Mouse (Mus musculus) neural tube, embryonic 12.5 days (tissue): Measurements from ENCODE around the gene Fam222a. TPM values are rescaled to one million over a fixed set of nuclear protein-coding genes. Genes with fewer than 3 reads are reported as not detected.

ENCODE experiments used
- ATAC-seq: fragments of 200-750 bp; cut with Nextera tagmentation; 2 replicates; pipeline ENCODE4 v1.8.0; 2017; ENCODE audit warnings: low read depth, mild to moderate bottlenecking, moderate TSS enrichment, moderate library complexity; ENCODE audit not compliant: low FRiP score
- H3K27ac ChIP-seq: fragments of 300-500 bp; sonication (generic); 2 replicates; pipeline ENCODE4 v1.5.1; 2016
- H3K27me3 ChIP-seq: fragments of 300-500 bp; sonication (generic); replicated peaks from 2 replicates; pipeline ENCODE4 v1.6.1; 2016; ENCODE audit warnings: mild to moderate bottlenecking
- H3K36me3 ChIP-seq: fragments of 300-500 bp; sonication (generic); 2 replicates; pipeline ENCODE4 v1.6.1; 2016; ENCODE audit warnings: mild to moderate bottlenecking
- H3K4me1 ChIP-seq: fragments of 300-500 bp; sonication (generic); 2 replicates; pipeline ENCODE4 v1.6.1; 2016
- H3K4me2 ChIP-seq: fragments of 300-500 bp; sonication (generic); replicated peaks from 2 replicates; pipeline ENCODE4 v1.6.1; 2016; ENCODE audit warnings: mild to moderate bottlenecking
- H3K4me3 ChIP-seq: fragments of 300-500 bp; sonication (generic); 2 replicates; pipeline ENCODE4 v1.5.1; 2016
- H3K9ac ChIP-seq: fragments of 300-500 bp; sonication (generic); 2 replicates; pipeline ENCODE4 v1.6.1; 2016; ENCODE audit warnings: mild to moderate bottlenecking
- H3K9me3 ChIP-seq: fragments of 300-500 bp; sonication (generic); 2 replicates; pipeline ENCODE4 v1.6.1; 2016; ENCODE audit warnings: mild to moderate bottlenecking
- WGBS: fragments of 180-500 bp; shearing (Covaris S2); methylation state at CpG from one replicate; pipeline ENCODE4 v1.1.7; 2016; 5-methylcytosine and 5-hydroxymethylcytosine counted together
- polyA plus RNA-seq: library from polyadenylated mRNA; unstranded; fragments of >200 nt; fragmentation: Nextera tagmentation; extraction: Ambion mirVana; gene quantifications from 2 replicates; pipeline ENCODE4 v1.2.1, GENCODE M21; 2016

Fam222a gene
- polyA plus RNA-seq, 1 experiment from 2014 or later: 8.0 TPM

DNA sequence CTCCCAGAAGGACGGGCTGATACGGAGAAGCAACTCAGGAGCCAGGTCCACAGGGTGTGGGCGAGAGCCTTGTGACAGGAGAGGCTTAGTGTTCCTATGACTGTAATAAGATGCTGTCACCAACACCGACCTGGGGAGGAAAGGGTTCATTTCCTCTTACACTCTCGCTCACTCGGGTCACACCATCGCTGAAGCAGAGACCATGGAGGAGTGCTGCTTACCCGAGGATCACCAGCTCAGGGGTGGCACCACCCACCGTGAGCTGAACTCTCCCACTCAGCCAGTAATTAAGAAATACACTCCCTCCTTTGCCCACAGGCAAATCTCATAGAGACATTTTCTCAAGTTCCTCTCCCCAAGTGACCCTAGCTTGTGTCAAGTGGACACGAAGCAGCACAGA, 20.6 kb downstream of the Fam222a start:
- H3K27me3 ChIP-seq: no peaks in the 10 kb centered on the region
- no peaks in the 10 kb centered on the region for H3K9me3 ChIP-seq
- H3K4me3 ChIP-seq: no peak overlapping the region
- no peak for ATAC-seq
- H3K36me3 ChIP-seq: no peaks in the 10 kb centered on the region
- H3K9ac ChIP-seq: 0 out of 2 replicates have a peak overlapping the region, but pooled peaks have one; percentile 14
- peaks cover 92% of the 10 kb centered on the region for H3K4me1 ChIP-seq
- H3K4me2 ChIP-seq: peak overlapping the region; percentile 10; the same call in 1 of the 2 replicates
- H3K27ac ChIP-seq: no peak overlapping the region
- whole genome bisulfite sequencing: 51% methylated on average over 10 of the region's 10 CpGs

- Histone ChIP-seq H3K4me2 (peak overlapping the region; percentile 10), H3K9ac (0 out of 2 replicates have a peak overlapping the region, but pooled peaks have one; percentile 14), H3K36me3 (no peaks in the 10 kb centered on the region), H3K4me1 (peaks cover 92% of the 10 kb centered on the region), H3K9me3 (no peaks in the 10 kb centered on the region), H3K4me3 (no peak overlapping the region), H3K27ac (0 out of 2 replicates have a peak overlapping the region, but pooled peaks have one; percentile 9), H3K27me3 (no peaks in the 10 kb centered on the region)
- 40% methylated on average over 6 of the region's 6 CpGs for WGBS
- no peak; the same call in 1 of the 2 replicates for ATAC-seq
Measured at GRCm38 (mm10) chr5:114589026-114589425, 21.2 kb downstream of the Fam222a start.

- peaks cover 92% of the 10 kb centered on the region for H3K4me1 ChIP-seq
- 0 out of 2 replicates have a peak overlapping the region, but pooled peaks have one; percentile 9 for H3K27ac ChIP-seq
- H3K36me3 ChIP-seq: peaks cover 3% of the 10 kb centered on the region; the same call in 1 of the 2 replicates
- no peak overlapping the region for H3K4me3 ChIP-seq
- H3K9me3 ChIP-seq: no peaks in the 10 kb centered on the region
- H3K9ac ChIP-seq: 0 out of 2 replicates have a peak overlapping the region, but pooled peaks have one; percentile 3
- H3K4me2 ChIP-seq: peak overlapping the region; percentile 10; the same call in 1 of the 2 replicates
- no peaks in the 10 kb centered on the region for H3K27me3 ChIP-seq
- ATAC-seq: no peak
- 23% methylated on average over 2 of the region's 2 CpGs for WGBS
Measured at GRCm38 (mm10) chr5:114589454-114589853, 21.6 kb downstream of the Fam222a start.

- no peak overlapping the region for H3K27ac ChIP-seq
- H3K4me2 ChIP-seq: 0 out of 2 replicates have a peak overlapping the region, but pooled peaks have one; percentile 14
- 75% methylated on average over 17 of the region's 17 CpGs for WGBS
- peaks cover 89% of the 10 kb centered on the region for H3K4me1 ChIP-seq
- H3K27me3 ChIP-seq: no peaks in the 10 kb centered on the region
- H3K4me3 ChIP-seq: no peak overlapping the region
- 0 out of 2 replicates have a peak overlapping the region, but pooled peaks have one; percentile 3 for H3K9ac ChIP-seq
- ATAC-seq: no peak
- no peaks in the 10 kb centered on the region for H3K9me3 ChIP-seq
- peaks cover 11% of the 10 kb centered on the region; the same call in 1 of the 2 replicates for H3K36me3 ChIP-seq
Measured at GRCm38 (mm10) chr5:114590043-114590913, 22.5 kb downstream of the Fam222a start.

GRCm38 (mm10) chr5:114591151-114591561, 23.3 kb downstream of the Fam222a start:
- Histone ChIP-seq H3K27ac (no peak overlapping the region), H3K9ac (0 out of 2 replicates have a peak overlapping the region, but pooled peaks have one; percentile 8), H3K27me3 (no peaks in the 10 kb centered on the region), H3K4me3 (no peak overlapping the region), H3K4me1 (peaks cover 82% of the 10 kb centered on the region), H3K4me2 (peak overlapping the region; percentile 14; the same call in 1 of the 2 replicates), H3K9me3 (no peaks in the 10 kb centered on the region), H3K36me3 (peaks cover 12% of the 10 kb centered on the region; the same call in 1 of the 2 replicates)
- no peak for ATAC-seq
- WGBS: 46% methylated on average over 15 of the region's 15 CpGs

DNA sequence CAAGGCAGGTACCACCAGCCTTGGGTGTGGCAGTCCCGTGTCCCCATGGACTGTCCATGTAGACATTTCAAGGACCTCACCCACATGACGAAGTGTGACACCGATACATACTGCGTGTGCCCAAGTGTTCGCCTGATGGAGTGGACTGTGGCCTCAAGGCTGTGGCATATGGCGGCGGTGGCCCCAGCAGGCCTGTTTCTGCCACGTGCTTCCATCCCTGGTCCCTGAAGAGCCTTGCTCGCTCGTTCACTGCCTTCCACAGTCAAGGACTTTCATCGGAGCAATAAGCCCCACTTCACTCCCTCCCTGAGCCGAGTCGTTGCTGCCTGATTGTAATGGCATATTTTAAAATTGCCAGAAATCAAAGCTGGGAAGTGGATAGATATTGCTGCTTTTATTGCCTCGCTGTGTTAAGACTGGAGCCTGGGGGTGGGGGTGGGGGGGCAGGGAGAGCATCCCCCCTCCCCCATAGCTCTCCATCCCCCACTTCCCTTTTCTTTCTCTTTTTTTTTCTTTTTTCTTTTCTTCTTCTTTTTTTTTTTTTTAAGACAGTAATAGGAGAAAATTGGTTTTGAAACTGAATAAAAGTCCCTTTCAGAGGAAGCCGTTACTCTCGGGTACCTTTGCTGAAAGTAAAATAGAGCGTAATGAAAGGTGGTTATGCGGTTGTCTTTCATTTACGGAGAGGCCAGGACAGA, 24.8 kb downstream of the Fam222a start:
- Histone ChIP-seq H3K27ac (no peak overlapping the region), H3K9ac (no peak overlapping the region)

GRCm38 (mm10) chr5:114593161-114593821, 25.5 kb downstream of the Fam222a start:
- Histone ChIP-seq H3K4me1 (peaks cover 78% of the 10 kb centered on the region), H3K27me3 (no peaks in the 10 kb centered on the region), H3K9ac (0 out of 2 replicates have a peak overlapping the region, but pooled peaks have one; percentile 13), H3K4me2 (no peak overlapping the region; the same call in 1 of the 2 replicates), H3K27ac (no peak overlapping the region), H3K9me3 (no peaks in the 10 kb centered on the region), H3K36me3 (peaks cover 12% of the 10 kb centered on the region; the same call in 1 of the 2 replicates), H3K4me3 (no peak overlapping the region)
- no peak for ATAC-seq
- WGBS: 63% methylated on average over 12 of the region's 12 CpGs

More for the DNA sequence above, 24.8 kb downstream of the Fam222a start:
- Histone ChIP-seq H3K4me2 (peak overlapping the region; percentile 7; the same call in 1 of the 2 replicates), H3K4me1 (peaks cover 84% of the 10 kb centered on the region), H3K27me3 (no peaks in the 10 kb centered on the region), H3K9me3 (no peaks in the 10 kb centered on the region), H3K4me3 (no peak overlapping the region), H3K36me3 (peaks cover 12% of the 10 kb centered on the region; the same call in 1 of the 2 replicates)
- WGBS: 47% methylated on average over 19 of the region's 19 CpGs
- no peak for ATAC-seq

DNA sequence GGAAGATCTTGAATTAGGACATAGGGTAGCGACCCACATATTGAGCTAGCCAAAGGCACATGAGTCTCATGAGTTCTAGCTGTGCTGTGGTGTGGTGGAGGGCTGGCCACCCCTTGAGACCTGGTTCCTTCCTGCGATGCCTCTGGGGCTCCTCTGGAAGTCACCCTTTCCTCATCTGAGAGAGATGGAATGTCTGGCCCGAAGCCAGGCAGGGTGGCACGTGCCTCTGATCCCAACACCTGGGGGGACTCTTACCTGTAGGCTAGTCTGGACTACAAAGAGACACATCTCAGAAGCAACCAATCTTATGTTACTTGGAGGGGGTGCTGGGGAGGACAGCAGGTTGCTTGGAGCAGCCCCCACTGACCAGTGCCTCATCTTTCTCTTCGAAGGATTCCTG, 26.1 kb downstream of the Fam222a start:
- Histone ChIP-seq H3K4me3 (no peak overlapping the region), H3K9me3 (no peaks in the 10 kb centered on the region), H3K9ac (no peak overlapping the region), H3K4me2 (0 out of 2 replicates have a peak overlapping the region, but pooled peaks have one; percentile 5), H3K4me1 (peaks cover 71% of the 10 kb centered on the region), H3K27me3 (no peaks in the 10 kb centered on the region), H3K27ac (no peak overlapping the region), H3K36me3 (peaks cover 12% of the 10 kb centered on the region; the same call in 1 of the 2 replicates)
- ATAC-seq: no peak
- WGBS: 92% methylated on average over 5 of the region's 5 CpGs

DNA sequence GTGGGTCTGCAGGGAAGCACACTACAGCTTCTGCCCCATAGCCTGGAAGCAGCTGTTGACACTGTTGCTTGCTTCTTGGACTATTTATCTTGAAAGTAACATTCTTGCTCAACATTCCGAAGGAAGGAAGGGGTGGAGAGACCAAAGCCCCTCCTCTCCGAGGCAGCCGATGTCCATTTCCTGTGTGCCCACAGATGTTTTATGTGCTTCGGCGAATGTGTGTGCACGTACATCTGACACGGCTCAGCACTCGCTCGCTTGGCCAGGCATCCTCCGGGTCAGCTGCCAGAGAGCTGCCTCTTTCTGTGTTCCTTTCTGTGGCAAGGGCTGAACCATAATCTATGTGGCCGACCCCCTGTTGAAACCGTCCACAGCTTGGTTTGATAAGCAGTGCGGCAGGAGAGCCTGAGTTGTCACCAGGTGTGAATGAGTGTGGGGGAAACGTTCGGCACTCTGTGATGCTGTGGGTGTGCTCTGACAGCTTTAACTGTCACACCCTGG, 27.0 kb downstream of the Fam222a start:
- Histone ChIP-seq H3K4me3 (no peak overlapping the region), H3K9me3 (no peaks in the 10 kb centered on the region), H3K9ac (no peak overlapping the region), H3K27me3 (no peaks in the 10 kb centered on the region), H3K36me3 (peaks cover 12% of the 10 kb centered on the region; the same call in 1 of the 2 replicates), H3K4me2 (0 out of 2 replicates have a peak overlapping the region, but pooled peaks have one; percentile 5), H3K4me1 (peaks cover 63% of the 10 kb centered on the region), H3K27ac (no peak overlapping the region)
- 75% methylated on average over 15 of the region's 15 CpGs for WGBS
- no peak for ATAC-seq

DNA sequence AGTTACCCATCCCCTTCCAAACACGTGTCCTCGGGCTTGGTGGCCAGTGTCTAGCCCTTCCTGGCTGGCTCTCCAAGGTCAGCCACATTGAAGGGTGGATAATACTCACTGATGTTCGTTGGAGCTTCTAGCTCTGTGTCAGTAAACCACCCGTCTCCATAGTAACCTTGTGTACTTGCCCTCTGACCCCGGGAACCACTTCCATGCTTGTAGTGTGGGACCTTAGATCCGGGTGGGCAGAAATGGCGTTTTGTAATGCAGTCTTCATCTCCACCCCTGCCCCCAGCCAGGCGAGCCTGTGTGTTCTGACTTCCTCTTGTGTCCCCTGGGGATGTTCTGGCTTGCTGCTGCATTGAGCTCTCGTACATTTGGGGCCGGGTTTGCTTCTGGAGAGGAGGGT, 28.8 kb downstream of the Fam222a start:
- peaks cover 45% of the 10 kb centered on the region for H3K4me1 ChIP-seq
- H3K36me3 ChIP-seq: peaks cover 12% of the 10 kb centered on the region; the same call in 1 of the 2 replicates
- H3K27ac ChIP-seq: no peak overlapping the region
- no peak overlapping the region for H3K9ac ChIP-seq
- 0 out of 2 replicates have a peak overlapping the region, but pooled peaks have one; percentile 10 for H3K4me2 ChIP-seq
- 25% methylated on average over 10 of the region's 10 CpGs for whole genome bisulfite sequencing
- no peaks in the 10 kb centered on the region for H3K9me3 ChIP-seq
- ATAC-seq: no peak
- no peaks in the 10 kb centered on the region for H3K27me3 ChIP-seq
- H3K4me3 ChIP-seq: no peak overlapping the region

DNA sequence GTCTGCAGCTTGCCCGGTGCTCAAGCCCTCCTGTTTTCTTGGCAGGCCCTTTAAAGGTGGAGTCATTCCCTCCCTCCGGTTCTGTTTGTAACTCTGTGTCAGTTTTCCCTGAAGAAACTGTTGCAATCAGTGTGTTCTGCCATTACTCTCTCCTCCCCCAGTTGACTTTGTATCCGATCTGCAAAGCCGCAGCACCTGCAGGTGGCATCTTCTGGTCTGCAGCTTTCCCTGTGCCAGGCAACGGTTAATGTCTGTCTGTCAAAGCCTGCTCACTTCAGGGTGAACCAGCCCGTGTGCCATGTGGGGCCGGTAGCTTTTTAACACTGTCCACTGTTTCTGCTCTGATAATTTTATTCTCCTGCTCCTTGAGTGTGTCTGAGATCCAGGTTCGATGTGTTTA, 29.4 kb downstream of the Fam222a start:
- H3K4me1 ChIP-seq: peaks cover 39% of the 10 kb centered on the region
- no peak overlapping the region for H3K4me2 ChIP-seq
- no peaks in the 10 kb centered on the region for H3K27me3 ChIP-seq
- H3K4me3 ChIP-seq: no peak overlapping the region
- H3K27ac ChIP-seq: no peak overlapping the region
- WGBS: 69% methylated on average over 8 of the region's 8 CpGs
- no peaks in the 10 kb centered on the region for H3K9me3 ChIP-seq
- peaks cover 12% of the 10 kb centered on the region; the same call in 1 of the 2 replicates for H3K36me3 ChIP-seq
- H3K9ac ChIP-seq: no peak overlapping the region
- ATAC-seq: no peak
